Mouse (Mus musculus) ES-Bruce4 (cell line): ENCODE measurements around the gene Atg4b. TPM values are rescaled to one million over a fixed set of nuclear protein-coding genes. Genes with fewer than 3 reads are reported as not detected.
"Not testable (repeated sequence)": the region's sequence is repeated elsewhere in the genome, so short reads cannot be mapped to it uniquely, and the experiment has no call there.

Source experiments
- H3K27ac ChIP-seq: 2 replicates; pipeline ENCODE4 v1.5.1; 2012; ENCODE audit warnings: low read length, inconsistent platforms; ENCODE audit not compliant: insufficient read depth
- H3K27me3 ChIP-seq: 2 replicates; pipeline ENCODE4 v1.6.1; 2012; ENCODE audit warnings: mild to moderate bottlenecking, low read length, inconsistent platforms; ENCODE audit not compliant: control insufficient read depth, poor library complexity, insufficient read depth, severe bottlenecking
- H3K36me3 ChIP-seq: 2 replicates; pipeline ENCODE4 v1.6.1; 2012; ENCODE audit warnings: inconsistent platforms, mild to moderate bottlenecking, low read length, moderate library complexity; ENCODE audit not compliant: control insufficient read depth, poor library complexity, insufficient read depth, severe bottlenecking
- H3K4me1 ChIP-seq: one replicate; pipeline ENCODE4 v1.8.1; 2011; ENCODE audit warnings: low read length; ENCODE audit not compliant: control insufficient read depth, insufficient read depth
- H3K4me3 ChIP-seq: 2 replicates; pipeline ENCODE4 v1.5.1; 2011; ENCODE audit warnings: low read depth, mild to moderate bottlenecking, low read length
- H3K9ac ChIP-seq: 2 replicates; pipeline ENCODE4 v1.6.1; 2012; ENCODE audit warnings: low read depth, mild to moderate bottlenecking, inconsistent platforms; ENCODE audit not compliant: poor library complexity, severe bottlenecking
- H3K9me3 ChIP-seq: replicated peaks from 2 replicates; pipeline ENCODE4 v1.6.1; 2012; ENCODE audit warnings: mild to moderate bottlenecking, low read length, inconsistent platforms; ENCODE audit not compliant: control insufficient read depth, poor library complexity, insufficient read depth, severe bottlenecking
- CTCF ChIP-seq: IDR thresholded peaks from one replicate; pipeline ENCODE4 v1.8.1; 2011; ENCODE audit warnings: low read depth, low read length
- EP300 ChIP-seq: IDR thresholded peaks from 2 replicates; pipeline ENCODE4 v1.6.1; 2011; ENCODE audit warnings: low read depth, low read length; ENCODE audit not compliant: insufficient read depth
- POLR2A ChIP-seq: IDR thresholded peaks from one replicate; pipeline ENCODE4 v1.8.1; 2011; ENCODE audit warnings: low read length; ENCODE audit not compliant: insufficient read depth
- polyA plus RNA-seq: library from polyadenylated mRNA; stranded (reverse); fragments of >200 nt; gene quantifications from 2 replicates; pipeline ENCODE4 v1.2.4, GENCODE M21; 2011; ENCODE audit warnings: low read depth; ENCODE audit not compliant: missing spikeins, insufficient read depth, insufficient read length

The Atg4b gene
- polyA plus RNA-seq, 1 experiment: 75.9 TPM

DNA sequence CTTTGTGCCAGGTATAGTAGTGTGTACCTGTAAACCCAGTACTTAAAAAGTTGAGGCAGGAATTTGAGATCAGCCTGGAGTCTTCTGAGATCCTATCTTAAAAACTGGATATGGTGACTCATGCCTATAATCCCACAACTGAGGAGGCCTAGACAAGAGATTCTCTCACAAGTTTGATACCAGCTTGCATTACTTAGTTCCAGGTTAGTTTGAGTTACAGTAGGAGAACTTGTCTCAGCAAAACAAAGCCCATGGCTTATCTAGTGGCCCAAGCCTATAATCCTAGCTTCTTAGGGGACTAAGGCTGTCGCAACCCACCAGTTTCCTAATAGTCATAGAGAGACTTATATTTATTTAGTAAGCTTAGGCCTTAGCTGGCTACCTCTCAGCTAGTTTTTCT, 8.8 kb downstream of the Atg4b start:
- no peaks in the 10 kb centered on the region for H3K9me3 ChIP-seq
- H3K27me3 ChIP-seq: no peaks in the 10 kb centered on the region
- H3K4me3 ChIP-seq: no peak overlapping the region
- TF ChIP-seq EP300: no peak
- TF ChIP-seq POLR2A: no peak
- TF ChIP-seq CTCF: no peak
- no peaks in the 10 kb centered on the region for H3K36me3 ChIP-seq
- no peak overlapping the region for H3K9ac ChIP-seq
- H3K4me1 ChIP-seq: peaks cover 1% of the 10 kb centered on the region
- H3K27ac ChIP-seq: no peak overlapping the region

DNA sequence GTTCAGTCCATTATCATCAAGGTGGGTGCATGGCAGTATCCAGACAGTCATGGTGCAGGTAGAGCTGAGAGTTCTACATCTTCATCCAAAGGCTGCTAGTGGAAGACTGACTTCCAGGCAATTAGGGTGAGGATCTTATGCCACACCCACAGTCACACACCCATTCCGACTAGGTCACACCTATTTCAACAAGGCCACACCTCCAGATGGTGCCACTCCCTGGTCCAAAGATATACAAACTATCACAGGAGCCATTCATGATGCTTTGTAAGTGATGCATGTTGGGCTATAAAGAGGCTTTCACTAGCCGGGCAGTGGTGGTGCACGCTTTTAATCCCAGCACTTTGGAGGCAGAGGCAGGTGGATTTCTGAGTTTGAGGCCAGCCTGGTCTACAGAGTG, 12.2 kb downstream of the Atg4b start:
- H3K4me1 ChIP-seq, H3K27me3 ChIP-seq, H3K9ac ChIP-seq, H3K4me3 ChIP-seq, H3K36me3 ChIP-seq, H3K27ac ChIP-seq, H3K9me3 ChIP-seq: not testable (repeated sequence)

- Histone ChIP-seq H3K4me1 (no peaks in the 10 kb centered on the region), H3K4me3 (no peak overlapping the region), H3K27me3 (no peaks in the 10 kb centered on the region), H3K9ac (no peak overlapping the region), H3K27ac (no peak overlapping the region), H3K36me3 (peaks cover 6% of the 10 kb centered on the region; the same call in 1 of the 2 replicates), H3K9me3 (no peaks in the 10 kb centered on the region)
- no peak for TF ChIP-seq CTCF
- TF ChIP-seq POLR2A: no peak
- no peak for TF ChIP-seq EP300
Observed at GRCm38 (mm10) chr1:93764871-93765591, 13.7 kb downstream of the Atg4b start.

DNA sequence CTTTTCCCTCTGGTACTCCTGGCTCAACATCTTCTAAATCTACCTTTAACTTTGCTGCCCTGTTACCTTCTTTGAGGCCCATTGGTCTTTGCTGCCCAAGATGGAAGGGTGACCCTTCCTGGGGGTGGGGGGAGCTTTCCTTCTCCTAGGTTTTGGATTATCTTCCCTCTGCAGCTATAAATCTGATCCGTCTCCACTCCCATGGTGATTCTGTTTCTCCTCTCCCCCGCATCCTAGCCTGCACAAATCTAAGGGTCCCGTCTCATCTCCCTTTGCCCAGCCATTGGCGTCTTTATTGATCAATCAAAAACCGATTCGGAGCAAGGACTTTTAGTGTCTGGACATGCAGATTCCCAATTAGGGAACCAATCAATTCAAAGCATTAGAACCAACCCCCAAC, 16.3 kb downstream of the Atg4b start:
- Histone ChIP-seq H3K9me3 (no peaks in the 10 kb centered on the region), H3K4me3 (no peak overlapping the region), H3K27me3 (no peaks in the 10 kb centered on the region), H3K27ac (no peak overlapping the region), H3K9ac (no peak overlapping the region), H3K4me1 (no peaks in the 10 kb centered on the region), H3K36me3 (peaks cover 6% of the 10 kb centered on the region; the same call in 1 of the 2 replicates)
- TF ChIP-seq POLR2A (no peak), CTCF (no peak), EP300 (no peak)

DNA sequence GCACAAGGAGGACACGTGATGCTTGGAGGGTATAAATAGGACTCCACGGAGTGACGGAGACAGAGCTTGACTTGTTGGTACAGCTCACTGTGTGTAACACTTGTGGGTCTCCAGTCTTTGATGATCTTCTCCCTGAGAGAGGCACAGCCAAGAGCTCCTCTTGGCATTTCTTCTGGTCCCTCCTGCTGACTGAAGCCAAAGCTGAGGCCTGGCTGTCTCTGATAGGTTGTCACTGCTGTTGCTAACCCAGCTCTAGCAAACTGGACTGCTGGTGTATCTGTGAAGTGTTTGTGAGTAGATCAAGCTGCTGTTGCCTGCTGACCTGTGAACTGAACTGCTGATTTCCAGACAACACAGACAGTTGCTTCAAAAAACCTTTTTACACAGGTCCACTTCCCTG, 18.6 kb downstream of the Atg4b start:
- Histone ChIP-seq H3K27ac (no peak overlapping the region), H3K4me1 (no peaks in the 10 kb centered on the region), H3K9ac (no peak overlapping the region), H3K9me3 (no peaks in the 10 kb centered on the region), H3K27me3 (no peaks in the 10 kb centered on the region), H3K4me3 (no peak overlapping the region), H3K36me3 (peaks cover 13% of the 10 kb centered on the region)
- TF ChIP-seq EP300 (no peak), POLR2A (no peak), CTCF (no peak)

DNA sequence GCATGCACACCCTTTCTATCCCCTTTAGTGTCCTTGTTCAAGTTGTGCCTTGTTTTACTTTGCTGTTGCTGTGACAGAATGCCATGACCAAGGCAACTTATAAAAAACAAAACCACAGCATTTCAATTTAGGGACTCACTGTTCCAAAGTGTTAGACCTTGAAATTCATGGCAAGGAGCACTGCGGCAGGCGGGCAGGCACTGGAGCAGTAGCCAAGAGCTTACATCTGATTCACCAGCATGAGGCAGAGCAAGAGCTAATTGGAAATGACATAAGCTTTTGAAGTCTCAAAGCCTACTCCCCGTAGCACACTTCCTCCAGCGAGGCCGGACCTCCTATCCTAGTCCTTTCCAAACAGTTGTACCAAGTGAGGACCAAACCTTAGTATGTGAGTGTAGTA, 25.4 kb downstream of the Atg4b start:
- H3K9ac ChIP-seq: no peak overlapping the region
- H3K4me1 ChIP-seq: no peaks in the 10 kb centered on the region
- no peak for TF ChIP-seq CTCF
- TF ChIP-seq POLR2A: no peak
- no peak for TF ChIP-seq EP300
- H3K9me3 ChIP-seq: no peaks in the 10 kb centered on the region
- peaks cover 30% of the 10 kb centered on the region for H3K36me3 ChIP-seq
- no peaks in the 10 kb centered on the region for H3K27me3 ChIP-seq
- H3K27ac ChIP-seq: no peak overlapping the region
- no peak overlapping the region for H3K4me3 ChIP-seq
